Mouse (Mus musculus) cerebellum, postnatal 10 days (tissue): Measurements from ENCODE around the gene Sdr39u1.

ENCODE experiments used
- DNase-seq, 2 experiments: peaks; one replicate each; pipeline ENCODE4 v3.0.0; 2021; ENCODE audit warnings: mixed read lengths in 2 of 2

Gene Sdr39u1

DNA sequence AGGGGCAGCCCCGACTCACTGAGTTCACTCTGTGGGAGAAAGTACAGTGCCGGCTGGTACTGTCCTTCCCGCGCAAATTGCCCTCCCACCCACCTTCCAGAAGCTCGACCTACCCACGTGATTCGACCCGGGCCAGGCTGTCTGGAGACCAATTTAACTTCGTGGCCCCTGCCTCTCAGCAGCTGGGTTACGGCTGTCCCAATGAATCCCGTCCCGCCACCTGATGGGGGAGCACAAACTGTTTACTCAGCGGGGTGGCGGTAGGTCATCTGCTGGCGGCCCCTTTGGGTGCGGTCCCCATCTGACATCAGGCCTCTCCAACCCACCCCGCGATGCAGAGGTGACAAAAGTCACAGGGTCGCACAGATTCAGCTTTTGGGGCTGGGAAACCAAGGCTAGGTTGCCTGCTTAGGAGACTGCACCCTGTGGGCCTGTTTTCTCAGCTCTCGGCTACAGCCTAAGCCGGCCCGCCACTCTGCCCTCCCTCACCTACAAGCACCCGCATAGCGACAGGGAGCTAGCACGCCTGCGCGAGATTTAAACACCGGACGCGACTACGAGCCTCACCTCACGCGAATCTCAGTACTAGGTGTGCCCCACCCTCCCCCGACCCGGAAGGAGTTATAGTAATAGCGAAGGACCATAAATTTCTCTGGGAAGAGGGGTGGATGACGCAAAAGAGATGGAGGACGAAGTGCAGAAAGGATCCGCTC, at the start of gene Sdr39u1:
Gene Sdr39u1, minus strand, starts transcription at position 593 of the 713 bp plus-strand sequence.
- DNase-seq = peak; percentile 93 to 95

DNA sequence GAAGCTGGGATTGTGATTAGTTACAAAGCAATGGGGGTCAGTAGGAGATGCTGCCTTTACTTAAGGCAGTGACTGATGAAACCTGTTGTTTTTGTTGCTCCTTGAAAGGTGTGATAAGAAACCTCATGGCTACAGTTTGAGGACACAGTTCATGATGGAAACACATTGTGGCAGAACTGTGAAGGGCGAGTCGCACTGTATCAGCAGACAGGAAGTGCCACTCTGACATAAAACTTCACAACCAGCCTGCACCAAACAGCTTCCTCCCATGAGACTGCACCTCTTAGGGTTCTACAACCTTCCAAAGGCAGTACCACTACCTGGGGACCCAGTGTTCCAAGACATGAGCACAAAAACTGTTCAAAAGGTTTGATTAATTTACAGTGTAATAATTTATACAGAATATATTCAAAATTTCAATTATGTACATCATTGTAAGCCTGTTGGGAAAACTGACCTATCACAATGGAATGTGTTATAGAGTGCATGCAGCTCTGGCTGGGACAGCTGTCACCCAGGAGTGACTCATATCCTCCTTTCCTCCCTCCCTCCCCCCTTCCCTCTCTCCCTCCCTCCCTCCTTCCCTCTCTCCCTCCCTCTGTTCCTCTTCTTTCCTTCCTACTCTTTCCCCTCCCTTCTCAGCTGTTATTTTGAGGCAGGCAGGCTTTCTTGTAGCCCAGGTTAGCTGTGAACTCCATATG, 46.3 kb upstream of the Sdr39u1 start:
- DNase-seq = no peak

DNA sequence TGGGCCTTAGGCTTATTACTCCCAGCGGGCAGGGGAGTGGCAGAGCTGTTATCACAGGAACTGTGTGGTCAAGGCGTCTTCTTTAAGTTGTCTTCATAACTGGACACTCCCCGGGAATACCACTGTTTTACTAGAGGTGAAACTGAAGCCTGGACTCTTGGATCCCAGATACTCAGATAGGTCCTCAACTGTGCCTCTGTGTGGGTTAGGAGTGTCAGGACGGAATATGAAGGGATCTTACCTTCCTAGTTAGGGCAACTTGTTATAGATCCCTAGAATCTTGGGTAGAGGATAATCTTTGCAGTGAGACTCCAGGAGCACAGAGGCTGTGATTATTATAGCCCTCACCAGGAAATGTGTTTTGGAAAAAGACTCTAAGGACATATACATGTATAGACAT, 44.5 kb upstream of the Sdr39u1 start, which contains the start of gene Cma1:
Gene Cma1, minus strand, starts transcription at position 101 of the 400 bp plus-strand sequence.
- no peak for DNase-seq

DNA sequence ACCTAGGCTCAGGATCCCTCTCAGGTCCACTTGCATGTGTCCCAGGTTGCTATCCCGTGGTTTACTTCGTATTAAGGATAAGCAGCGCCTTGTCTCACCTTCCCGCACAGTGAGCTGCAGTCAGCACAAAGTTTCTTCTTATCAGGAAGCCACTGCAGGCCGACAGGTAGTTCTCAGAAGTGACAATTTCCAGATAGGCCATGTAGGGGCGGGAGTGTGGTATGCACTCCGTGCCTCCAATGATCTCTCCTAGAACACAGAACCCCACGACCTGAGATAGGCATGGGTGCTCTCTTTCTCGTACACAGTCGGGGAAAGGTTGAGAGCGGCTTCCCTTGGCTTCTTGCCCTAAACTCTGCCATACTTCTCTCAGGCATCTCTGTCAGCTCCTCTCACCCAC, 43.5 kb upstream of the Sdr39u1 start:
- no peak for DNase-seq

DNA sequence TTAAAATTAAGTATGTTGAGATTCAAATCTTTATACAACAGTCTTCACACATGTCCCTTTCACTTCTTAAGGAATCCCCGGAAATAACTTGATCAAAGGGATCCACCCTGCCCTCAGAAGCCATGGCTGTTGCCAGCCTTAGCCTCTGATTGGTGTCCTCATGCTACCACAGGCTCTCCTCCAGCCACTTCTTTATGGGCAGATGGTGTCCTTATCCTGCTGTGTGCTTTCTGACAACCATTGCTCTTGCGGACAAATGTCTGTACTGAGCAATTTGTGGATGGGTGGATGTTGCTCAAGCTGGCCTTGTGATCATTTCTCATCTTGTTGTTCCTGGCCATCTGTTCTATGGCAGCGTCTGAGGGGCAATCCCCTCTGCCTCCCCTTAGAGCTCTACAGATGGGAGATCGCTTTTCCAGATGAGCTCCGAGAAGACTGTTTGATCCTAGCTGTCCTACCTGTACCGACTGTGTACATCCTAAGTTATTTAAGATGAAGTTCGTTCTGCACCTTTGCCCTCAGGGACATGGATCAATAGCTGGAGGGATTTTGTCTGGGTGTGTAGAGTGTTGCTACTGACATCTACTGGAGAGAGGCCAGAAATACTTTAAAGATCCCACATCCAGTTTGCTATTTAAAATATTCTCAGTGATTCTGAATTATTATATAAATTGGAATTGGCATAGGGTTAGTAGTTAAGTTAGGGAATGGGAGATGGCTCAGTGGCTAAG, 40.1 kb upstream of the Sdr39u1 start:
- peak; percentile 27 to 48 for DNase-seq

DNA sequence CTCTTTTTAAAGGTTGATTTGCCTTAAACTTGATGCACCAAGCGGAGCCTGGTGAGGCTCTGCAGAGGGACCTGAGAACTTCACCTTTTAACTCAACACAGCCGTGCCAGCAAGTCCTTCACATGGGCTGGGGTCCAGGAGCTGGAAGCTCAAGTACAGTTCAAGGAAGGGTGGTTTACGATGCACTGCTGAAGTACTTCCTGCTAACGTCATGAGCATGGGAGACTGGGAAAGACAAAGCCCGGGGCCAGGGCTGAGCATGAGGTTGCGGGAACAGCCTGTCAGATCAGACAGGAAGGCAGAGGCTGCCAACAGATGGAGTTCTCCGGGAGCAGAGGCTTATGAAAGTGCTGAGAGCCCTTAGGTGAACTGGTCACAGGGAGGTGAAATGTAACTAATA, 33.5 kb upstream of the Sdr39u1 start:
- DNase-seq = peak; percentile 49 to 54

DNA sequence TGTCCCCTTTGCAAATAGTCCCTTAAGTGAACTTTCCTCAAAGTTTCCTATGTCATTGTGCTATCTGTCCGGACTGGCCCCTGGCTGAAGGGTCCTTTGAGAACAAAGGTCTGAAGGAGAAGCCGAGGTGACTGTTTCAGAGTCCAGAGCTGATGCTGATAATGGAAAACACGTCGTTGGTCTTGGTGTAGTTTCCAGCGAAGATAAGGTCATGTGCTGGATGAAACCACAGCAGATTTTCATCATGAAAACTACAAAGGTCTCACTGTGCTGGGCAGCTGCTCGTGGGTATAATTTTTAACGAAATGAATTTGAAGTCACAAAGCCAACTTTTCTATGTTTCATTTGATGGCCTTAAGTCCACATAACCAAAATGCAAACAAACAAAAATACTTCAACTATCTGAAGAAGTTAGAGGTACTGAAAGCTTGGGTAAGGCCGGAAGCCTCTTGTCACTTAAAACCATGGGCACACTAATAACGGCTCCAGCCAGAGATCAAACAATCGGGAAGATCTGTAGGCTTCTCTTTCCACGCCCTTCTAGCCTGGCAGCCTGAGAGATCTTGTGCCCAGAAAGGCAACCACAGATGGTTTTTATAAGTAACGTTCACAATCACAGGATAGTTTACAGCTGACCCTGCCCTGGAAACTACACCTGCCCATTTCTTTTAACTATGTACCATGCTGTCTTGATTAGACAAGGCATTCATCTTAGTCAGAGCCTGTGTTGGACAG, 29.3 kb upstream of the Sdr39u1 start:
- DNase-seq = no peak

DNA sequence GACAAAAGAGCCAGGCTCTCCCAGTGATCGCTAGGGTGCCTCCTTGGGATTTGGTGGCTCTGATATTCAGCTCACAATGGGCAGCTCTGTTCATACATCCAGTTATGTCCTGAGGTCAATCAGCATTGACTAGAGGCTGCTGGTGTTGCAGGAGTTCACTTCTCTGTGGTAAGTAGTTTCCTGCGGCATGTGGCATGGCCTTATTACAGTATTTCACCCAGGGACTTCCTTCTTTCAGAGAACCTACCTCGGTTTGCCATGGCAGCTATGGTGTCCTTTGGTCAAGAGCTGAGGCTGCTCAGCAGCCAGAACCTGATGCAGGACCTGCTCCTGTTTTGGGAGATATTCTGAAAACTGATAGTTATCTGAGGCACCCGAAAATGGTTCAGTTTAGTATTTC, 26.8 kb upstream of the Sdr39u1 start:
- no peak for DNase-seq

DNA sequence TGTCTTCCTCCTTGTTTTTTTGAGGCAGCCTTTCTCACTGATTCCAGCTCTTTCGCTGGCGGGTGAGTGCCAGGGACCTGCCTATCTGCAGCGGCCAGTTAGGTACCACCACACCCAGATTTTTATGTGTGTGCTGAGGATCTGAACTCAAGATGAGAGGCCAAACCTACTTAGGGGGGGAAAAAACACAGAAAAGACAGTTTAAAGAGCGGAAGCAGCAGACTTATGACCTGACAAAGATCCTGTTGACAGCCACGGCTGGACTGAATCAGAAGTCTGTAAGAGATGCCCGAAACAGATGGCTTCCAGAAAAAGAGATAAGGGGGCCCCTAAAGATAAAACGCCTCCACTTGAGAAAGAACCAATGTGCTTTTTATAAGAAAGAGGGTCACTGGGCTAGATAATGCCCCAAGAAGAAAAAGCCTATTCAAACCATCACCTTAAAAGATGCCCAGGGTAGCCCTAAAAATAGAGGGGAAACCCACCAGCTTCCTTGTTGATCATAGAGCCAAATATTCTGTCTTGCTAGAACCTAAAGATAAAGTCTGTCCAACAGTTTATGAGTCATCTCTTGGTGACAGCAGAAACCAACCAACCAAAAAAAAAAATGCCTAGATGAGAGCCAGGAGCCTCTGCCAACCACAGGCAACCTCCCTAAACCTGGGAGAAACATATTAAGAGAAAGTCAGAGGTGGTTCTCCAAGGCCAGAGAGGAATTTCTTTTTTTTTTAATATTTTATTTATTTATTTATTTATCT, 22.6 kb upstream of the Sdr39u1 start:
- DNase-seq = no peak

DNA sequence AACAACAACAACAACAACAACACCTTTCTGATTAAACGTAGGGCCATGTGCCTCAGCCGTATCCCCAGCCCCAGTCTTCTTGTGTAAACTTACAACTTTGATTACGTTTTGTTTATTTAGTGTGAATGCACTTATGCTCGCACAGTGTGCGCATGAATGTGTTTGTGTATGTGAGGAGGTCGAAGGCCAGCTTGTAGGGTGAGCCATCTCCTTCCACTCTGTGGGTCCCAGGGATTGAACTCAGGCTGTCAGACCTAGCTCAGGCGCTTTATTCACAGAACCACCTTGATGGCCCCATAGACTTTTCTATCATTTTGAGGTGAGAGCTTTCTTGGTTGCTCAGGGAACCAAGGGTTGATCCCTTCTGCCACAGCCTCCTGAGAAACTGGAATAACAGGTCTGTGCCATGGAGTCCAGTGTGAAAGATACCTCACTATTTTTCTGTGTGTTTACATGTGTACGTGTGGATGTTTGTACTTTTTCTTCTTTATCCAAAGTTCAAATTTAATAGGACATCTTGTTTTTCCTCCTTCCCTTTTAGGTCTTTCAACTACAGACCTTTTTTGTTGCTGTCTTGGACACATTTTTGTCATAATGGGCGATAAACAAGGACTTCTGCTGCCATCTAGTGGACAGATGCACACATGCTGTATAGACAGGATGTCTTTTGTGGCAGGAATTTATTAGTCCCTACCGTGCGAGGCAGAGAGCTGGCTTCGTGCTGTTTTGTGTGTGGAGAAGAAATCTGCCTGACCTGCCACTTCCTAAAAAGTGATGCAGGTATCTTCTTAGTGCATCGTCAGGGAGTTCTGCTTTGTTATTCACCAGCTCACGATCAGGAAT, 18.4 kb upstream of the Sdr39u1 start:
- peak; percentile 90 to 95 for DNase-seq

DNA sequence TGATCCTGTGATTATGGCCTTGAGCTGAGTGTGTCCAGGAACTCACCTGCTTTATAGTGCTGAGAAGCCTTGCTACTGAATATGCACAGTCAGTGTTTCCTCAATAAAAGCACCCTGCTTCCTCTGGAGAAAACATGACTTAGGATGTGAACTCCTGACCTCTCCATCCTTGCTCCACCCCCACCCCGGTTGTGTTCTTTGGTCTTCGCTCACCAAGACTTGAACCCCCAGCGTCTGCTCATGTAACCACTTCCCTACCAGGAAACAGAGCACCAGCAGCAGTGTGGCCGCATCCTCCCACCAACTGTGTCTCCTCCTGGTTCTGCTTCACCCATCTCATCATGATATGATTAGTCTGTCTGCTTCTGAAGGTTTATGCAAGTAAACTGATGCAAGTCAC, 13.3 kb upstream of the Sdr39u1 start:
- no peak for DNase-seq

DNA sequence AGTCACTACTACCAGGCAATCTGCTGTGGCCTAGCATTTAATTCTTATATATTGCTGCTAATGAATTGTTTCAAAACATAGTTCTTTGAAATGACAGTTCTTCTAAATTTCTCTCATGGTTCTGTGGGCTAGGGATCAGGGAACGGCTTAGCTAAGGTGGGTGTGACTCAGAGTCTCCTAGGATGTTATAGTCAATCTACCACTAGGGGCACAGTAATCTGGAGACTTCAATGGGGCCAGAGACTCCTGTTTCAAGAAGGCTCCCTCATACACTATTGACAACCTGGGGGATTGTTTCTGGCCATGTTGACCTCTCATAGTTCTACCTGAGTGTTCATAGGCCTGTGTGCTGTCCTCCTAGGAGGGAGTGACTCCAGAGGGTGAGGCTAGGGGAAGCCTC, 5.4 kb upstream of the Sdr39u1 start:
- DNase-seq = peak in 1 of 2 experiments; percentile 36

DNA sequence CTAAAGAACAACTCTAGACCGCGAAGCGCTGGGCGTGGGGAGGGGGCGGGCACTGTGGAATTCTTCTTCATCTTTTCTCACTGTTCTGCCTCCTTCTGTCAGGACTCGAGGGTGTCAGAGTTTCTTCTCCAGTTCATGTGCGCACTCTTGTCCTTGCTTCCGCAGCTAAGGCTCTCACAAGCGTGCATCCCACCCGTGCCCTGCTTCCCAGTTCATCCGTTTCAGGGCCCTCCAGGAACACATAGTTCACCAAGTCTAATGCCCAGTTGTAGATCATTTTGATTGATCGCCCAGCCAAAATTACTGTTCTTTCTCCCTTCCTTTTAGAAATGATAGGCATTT, 292 bp upstream of the Sdr39u1 start:
- DNase-seq = no peak

DNA sequence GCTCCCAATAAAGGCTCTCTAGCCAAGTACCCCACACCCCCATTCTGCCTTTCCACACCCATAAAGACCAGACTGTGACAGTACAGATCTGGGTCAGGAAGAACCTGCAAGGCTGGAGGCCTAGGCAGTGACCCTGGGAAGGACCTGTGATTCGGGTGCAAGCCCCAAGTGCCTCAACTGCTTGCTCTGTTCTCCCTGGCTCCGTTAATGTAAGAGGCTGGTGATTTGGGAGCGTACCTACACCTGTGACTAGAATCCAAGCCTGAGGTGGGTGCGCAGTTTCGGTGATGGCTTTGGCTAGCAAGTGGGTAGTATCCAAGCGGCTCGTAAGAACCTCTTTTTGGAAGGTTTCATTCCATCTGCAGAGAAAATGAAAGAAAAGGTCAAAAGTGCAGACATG, 1.1 kb downstream of the Sdr39u1 start:
- peak in 1 of 2 experiments; percentile 24 for DNase-seq

DNA sequence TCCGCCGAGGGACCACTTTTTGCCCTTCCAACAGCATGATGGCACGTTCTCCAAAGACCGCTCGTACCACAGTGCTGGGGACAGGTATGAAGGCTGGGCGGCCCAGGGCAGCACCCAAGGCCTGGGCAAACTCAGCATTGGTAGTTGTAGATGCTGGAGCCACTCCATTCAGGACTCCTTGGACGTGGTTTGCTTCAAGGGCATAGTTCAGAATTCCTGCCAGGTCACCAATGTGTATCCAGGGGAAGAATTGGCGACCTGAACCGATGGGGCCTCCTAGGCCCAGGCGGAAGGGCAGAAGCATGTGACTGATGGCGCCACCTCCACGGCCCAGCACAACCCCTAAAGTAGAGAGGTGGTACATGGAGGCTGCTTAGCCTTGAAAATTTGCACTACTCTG, 2.4 kb downstream of the Sdr39u1 start:
- DNase-seq = peak in 1 of 2 experiments; percentile 29

DNA sequence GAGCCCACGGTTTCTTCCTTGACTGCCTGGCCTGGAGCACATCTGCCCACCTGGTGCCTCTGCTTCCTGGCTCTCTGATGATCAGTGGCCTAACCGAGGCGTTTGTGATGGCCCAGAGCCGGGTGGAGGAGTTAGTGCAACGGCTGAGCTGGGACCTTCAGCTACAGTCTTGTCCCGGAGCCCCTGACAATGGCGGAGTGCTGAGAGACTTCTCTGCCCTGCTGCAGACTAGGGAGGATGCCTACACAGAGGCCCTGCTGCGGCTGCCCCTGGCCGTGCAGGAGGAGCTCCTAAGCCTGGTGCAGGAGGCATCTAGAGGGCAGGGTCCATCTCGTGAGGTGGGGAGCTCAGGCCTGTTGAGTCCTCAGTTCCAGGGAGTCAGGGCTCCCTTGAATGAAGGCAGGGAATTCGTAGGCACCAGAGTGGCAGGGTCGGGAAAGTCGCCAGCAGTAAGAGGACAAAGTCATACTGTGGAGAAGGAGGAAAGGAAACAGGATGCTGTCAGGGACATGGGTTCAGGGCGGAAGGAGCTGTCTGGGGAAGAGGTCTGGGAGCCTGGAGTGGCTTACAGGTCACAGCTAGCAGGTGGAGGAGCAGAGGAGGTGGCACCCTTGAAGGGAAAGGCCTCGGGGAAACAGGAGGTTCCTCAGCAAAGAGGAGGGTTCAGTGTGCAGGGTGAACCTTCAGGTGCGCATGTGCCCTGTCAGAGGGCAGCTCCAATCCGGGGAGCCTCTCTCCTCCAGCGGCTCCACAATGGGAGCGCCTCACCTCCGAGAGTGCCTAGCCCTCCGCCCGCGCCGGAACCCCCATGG, 13.3 kb downstream of the Sdr39u1 start:
- DNase-seq = peak in 1 of 2 experiments; percentile 33

DNA sequence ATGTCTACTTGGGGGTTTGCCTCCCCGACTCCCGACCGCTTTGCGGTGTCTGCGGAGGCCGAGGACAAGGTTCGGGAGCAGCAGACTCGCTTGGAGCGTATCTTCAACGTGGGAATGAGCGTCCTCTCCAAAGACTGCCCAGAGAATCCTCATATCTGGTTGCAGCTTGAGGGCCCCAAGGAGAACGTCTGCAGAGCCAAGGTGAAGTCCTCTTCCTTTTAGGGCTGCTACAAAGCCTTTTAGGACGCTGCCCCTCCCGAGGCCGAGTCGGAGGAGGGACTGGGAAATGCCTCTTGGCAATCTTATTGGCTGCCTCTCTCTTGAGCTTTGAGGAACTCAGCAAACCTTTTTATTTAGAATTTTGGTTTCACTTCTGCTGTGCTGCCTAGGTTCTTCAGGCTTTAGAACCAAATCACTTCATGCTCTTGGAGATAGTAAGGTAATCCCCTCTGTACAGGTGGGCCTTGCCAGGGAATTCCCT, 14.3 kb downstream of the Sdr39u1 start:
- peak in 1 of 2 experiments; percentile 58 for DNase-seq

DNA sequence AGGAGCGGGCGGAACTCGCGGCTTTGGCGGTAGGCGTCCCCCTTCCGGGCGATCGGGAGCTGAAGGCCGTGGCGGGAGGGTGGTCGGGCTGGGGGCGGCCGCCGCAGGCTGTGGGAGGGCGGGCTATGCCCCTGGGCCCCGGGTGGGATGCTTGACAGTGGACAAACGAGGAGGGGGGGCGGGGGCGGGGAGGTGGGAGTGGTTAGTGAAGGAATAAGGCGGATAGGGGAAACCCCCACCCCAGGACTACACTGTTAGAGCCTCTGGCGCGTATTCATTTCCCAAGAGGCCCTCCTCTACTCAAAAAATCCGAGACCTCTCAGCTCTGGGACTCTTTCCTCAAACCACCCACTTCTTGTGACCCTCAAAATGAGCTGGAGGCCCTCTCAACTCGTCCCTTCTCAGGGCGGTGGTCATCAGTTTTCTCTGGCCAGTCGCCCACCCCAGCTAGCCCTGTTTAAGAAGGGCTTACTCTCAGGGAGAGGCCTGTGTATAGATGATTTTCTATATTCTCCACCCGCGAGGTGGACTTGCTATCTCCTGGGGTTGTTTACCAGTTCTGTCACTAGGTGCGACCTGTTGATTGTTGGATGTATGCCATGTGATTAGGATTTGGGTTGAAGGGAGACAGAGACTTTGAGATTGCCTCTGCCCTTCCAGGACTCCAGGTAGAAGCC, 14.8 kb downstream of the Sdr39u1 start:
- DNase-seq = peak; percentile 64 to 81

DNA sequence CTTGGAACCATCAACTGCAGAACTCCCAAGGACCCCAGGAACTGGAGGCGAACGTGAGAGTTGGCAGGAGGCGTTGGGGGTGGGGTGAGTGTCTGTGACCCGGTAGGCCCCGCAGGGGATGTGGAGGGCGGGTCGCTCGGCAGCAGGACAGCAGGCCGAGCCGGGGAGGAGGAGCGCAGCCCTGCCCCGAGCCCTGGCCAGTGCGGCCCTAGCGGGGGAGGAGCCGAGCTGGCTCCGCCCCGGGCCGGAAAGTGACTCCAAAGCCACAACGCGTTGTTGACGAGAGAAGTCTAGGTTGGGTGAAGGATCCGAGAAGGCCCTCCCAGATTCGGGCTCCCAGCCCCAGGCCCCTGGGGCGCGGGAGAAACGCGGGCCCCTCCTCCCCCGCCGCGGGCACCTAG, 15.4 kb downstream of the Sdr39u1 start, which contains the start of gene Khnyn:
Gene Khnyn, plus strand, starts transcription at position 235 of the 401 bp plus-strand sequence.
- peak; percentile 94 to 96 for DNase-seq
